Mouse (Mus musculus) cerebellum, postnatal 14 days (tissue): ENCODE results near the gene Abl1.
A peak's percentile ranks its signal among the peaks of the same experiment; 100 is the strongest.
"Not testable (repeated sequence)": the region's sequence is repeated elsewhere in the genome, so short reads cannot be mapped to it uniquely, and the experiment has no call there.

Source experiments
- DNase-seq, 2 experiments: peaks; one replicate each; pipeline ENCODE4 v3.0.0; 2021; ENCODE audit warnings: mixed read lengths in 2 of 2

Abl1 gene

GRCm38 (mm10) chr2:31688074-31688925 is at the start of gene Abl1:
Gene Abl1 (plus strand): TSS chr2:31688376.
- DNase-seq: peak; percentile 94 to 95

DNA sequence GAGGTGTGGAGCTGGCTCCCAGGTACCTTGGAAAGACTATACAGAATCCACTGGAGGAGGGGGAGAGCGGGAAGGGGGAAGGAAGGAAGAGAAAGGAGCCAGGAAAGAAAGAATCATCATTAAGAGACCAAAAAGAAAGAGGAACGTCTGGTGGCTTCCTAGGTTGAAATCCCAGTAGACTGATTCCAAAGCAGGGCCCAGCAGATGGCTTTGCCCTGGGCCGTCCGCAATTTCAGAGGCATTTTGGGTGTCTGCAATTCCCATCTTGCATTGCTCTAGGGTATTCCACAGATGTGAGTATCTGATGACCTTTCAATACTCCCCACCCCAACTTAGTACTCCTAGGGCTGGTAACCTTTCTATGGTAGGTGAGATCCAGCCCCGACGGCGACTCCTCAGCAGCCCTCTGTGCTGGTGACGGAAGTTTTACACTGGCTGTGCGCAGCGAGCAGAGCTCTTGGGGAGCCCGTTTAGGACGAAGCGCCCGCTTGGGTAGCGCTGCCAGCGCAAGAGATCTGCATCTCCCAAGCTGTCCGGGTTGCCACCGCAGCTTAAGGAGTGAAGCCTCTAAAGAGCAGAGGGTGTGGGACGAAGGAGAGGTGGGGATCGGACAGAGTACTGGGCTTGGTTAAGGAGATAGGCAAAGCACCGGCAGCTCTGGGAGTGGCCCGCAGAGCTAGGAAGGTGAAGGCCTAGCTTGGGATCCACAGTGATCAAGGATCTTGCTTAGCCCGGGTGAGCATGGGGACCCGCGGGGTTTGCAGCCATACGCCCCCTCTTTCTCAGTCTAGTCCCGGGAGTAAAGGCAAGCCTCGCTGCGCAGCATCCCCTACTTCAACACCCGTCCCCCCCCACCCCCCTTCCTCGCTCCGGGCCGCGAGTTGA is 49.4 kb upstream of the Abl1 start:
- DNase-seq: no peak

GRCm38 (mm10) chr2:31639466-31639760 is 48.8 kb upstream of the Abl1 start:
- no peak for DNase-seq

DNA sequence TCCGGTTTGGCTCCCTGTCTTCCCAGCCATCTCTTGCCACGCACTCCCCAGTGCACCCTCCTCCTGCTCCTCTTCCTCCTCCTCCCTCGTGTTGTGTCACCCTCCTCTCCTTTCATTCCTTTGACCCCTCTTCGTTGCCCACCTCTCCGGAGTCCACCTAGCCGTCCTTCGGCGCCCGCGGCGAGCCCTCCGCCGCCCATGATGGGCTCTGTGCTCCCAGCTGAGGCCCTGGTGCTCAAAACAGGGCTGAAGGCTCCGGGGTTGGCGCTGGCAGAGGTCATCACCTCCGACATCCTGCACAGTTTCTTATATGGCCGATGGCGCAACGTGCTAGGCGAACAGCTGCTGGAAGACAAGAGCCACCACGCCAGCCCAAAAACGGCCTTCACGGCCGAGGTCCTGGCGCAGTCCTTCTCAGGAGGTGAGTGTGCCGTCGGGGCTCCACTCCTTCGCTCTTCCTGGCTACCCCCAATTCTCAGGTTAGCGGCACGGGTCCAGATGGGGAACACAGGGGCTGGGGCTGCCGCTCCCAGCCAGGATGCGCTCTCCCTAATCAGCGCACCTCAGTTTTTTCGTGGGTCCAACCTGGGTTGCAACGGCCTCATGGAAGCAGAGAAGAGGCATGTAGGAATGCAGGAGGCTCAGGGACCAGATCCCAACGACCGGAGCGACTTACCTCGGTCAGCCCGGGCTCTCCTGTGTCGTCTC is 48.1 kb upstream of the Abl1 start, which contains the start of gene Prdm12:
Prdm12 (plus strand) TSS at position 137 of the 708 bp plus-strand sequence.
- no peak for DNase-seq

GRCm38 (mm10) chr2:31640609-31641507 is 47.3 kb upstream of the Abl1 start:
- peak in 1 of 2 experiments; percentile 18 for DNase-seq

DNA sequence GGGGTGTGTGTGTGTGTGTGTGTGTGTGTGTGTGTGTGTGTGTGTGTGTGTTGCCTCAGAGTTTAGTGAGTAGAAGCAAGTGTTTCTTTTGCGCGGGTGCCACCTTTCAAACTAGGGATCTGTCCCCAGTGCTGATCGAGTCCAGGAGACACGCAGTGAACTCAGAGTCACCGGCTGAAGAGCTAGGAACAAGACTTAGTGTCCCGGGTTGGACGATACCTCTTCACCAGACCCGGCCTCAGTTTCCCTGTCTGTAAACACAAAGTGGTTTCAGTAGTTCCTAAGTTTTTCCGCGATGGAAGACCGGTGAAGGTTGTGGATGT is 46.7 kb upstream of the Abl1 start:
- DNase-seq: no peak

DNA sequence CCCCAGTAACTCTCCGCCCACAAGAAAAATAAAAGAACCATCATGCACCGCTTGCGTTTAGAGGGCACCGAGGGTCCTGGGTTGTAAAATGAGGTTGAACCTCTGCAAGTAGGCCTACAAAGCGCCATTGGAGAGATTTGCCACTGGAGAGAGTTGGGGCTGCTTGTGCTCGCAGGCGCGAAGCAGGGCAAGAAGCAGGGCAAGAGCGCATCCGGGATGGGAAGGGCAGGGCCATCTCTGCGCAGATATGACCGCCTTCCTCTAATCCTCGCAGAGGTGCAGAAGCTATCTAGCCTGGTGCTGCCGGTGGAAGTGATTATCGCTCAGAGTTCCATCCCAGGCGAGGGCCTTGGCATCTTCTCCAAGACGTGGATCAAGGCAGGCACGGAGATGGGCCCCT is 46.2 kb upstream of the Abl1 start:
- no peak for DNase-seq

- DNase-seq: peak; percentile 53 to 65
Measured at GRCm38 (mm10) chr2:31653971-31654853, 34.0 kb upstream of the Abl1 start.

- DNase-seq: peak; percentile 85 to 92
Measured at GRCm38 (mm10) chr2:31654854-31655559, 33.2 kb upstream of the Abl1 start.

- no peak for DNase-seq
Measured at GRCm38 (mm10) chr2:31656374-31656773, 31.8 kb upstream of the Abl1 start.

- no peak for DNase-seq
Measured at GRCm38 (mm10) chr2:31662939-31663803, 25.0 kb upstream of the Abl1 start.

DNA sequence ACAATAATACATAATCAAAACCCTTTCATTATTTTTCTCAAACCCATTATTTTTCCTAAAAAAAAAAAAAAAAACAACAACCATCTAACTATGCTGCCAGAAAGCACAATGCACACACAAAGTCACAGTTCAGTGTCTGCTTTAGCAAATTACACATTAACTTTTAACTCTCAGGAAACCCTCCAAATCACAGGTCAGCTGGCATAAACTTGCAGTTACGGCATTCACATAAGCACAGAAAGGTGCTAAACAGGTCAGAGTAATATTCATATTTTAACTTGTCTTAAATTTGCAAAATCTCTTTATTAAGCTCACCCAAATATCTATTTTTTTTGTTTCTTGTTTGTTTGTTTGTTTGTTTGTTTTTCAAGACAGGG is 24.4 kb upstream of the Abl1 start:
- DNase-seq: no peak

- DNase-seq: peak; percentile 25 to 42
Measured at GRCm38 (mm10) chr2:31667332-31667731, 20.8 kb upstream of the Abl1 start.

GRCm38 (mm10) chr2:31670551-31671035 is 17.6 kb upstream of the Abl1 start, which contains the start of gene Exosc2:
Gene Exosc2 (plus strand): TSS chr2:31670715.
- DNase-seq: peak; percentile 92

GRCm38 (mm10) chr2:31678641-31679040 is 9.5 kb upstream of the Abl1 start:
- DNase-seq: no peak

- DNase-seq: not testable (repeated sequence)
Measured at GRCm38 (mm10) chr2:31681051-31681707, 7.0 kb upstream of the Abl1 start.

GRCm38 (mm10) chr2:31681731-31682235 is 6.4 kb upstream of the Abl1 start:
- no peak for DNase-seq

DNA sequence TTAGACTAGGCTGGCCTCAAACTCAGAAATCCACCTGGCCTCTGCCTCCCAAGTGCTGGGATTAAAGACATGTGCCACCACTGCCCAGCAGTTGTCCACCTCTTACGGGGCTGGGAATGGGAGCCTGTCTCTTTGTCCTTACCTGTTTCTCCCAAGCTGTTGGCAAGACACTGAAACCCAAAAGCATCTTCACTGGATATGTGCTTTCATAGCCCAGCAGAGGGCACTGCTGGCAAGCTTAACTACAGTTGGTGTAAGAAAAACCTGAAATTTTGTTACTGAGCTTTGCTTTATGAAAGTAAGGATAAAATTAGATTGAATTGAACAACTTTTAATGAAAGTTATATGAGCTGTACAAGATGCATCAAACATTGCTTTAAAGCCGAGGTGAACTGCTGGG is 4.5 kb upstream of the Abl1 start:
- peak; percentile 78 to 81 for DNase-seq
